Comparison of ENCODE assay signal across 11 mouse cellular contexts in the genomic region with DNA sequence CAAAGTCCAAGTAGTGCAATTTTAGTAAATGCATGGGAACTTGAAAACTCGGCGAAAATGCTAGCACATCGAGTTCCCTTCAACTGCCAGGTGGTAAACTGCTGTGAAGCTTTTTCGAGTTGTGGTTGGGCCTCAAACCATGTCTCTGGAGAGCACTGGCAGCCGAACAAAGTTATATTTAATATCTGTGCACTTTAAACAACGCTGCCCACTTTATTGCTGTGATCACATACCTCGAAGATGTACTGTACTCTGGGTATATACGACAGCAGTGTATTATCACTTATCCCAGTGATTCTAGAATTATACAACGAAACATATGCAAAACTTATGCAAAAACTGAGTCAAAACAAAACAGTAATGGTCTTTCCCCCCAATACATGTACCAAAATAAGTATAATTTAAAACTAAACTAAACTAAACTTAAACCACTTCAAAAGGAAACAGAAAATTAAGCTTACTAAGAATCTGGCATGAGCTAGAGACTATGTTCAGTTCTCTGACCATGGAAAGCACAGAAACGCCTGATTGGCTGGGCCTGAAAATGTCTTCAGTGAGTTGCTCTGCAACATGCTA. TPM values are rescaled to one million over a fixed set of nuclear protein-coding genes. Genes with fewer than 3 reads are reported as not detected.
A peak's percentile ranks its signal among the peaks of the same experiment; 100 is the strongest.
DNase-seq lines count a peak whose midpoint lies in the region; ATAC-seq and TF ChIP-seq lines count a peak whose summit lies in the region.
"Had no signal": no experiment of that assay in that cellular context is flagged by ENCODE, and none has a peak within 500 bp of the region (broad histone marks: within the 10 kb centered on the region; RNA-seq: fewer than 3 reads in every experiment).

No protein-coding gene starts in this region.

- no peaks in the 10 kb centered on the region for H3K27me3 ChIP-seq in heart, embryonic 16.5 days (ENCODE audit: control insufficient read depth, insufficient read depth, low read length)
- H3K27me3 ChIP-seq in liver, embryonic 16.5 days (ENCODE audit: control insufficient read depth, insufficient read depth, low read depth, low read length), result no peaks in the 10 kb centered on the region
- no peaks in the 10 kb centered on the region for H3K27me3 ChIP-seq in cerebellum, adult 2 months (ENCODE audit: control insufficient read depth, insufficient read depth, low read length)

- peak overlapping the region; percentile 1; the same call in 1 of the 2 replicates for H3K4me2 ChIP-seq in heart, embryonic 16.5 days (ENCODE audit: low read depth, low read length)
- H3K4me2 ChIP-seq in liver, embryonic 16.5 days (ENCODE audit: low read depth, low read length), result no peak overlapping the region

- H3K4me1 ChIP-seq in heart, embryonic 16.5 days (ENCODE audit: control insufficient read depth, insufficient read depth, low read length), result peaks cover 10% of the 10 kb centered on the region
- H3K4me1 ChIP-seq in liver, embryonic 16.5 days (ENCODE audit: control insufficient read depth, low read depth, low read length), result peaks cover 7% of the 10 kb centered on the region
- peaks cover 2% of the 10 kb centered on the region; the same call in 1 of the 2 replicates for H3K4me1 ChIP-seq in cerebellum, adult 2 months (ENCODE audit: control insufficient read depth, insufficient read depth, low read length)

- intact Hi-C loops in heart, postnatal 14 days (cut with DNase I), result no loop called here

- no peaks in the 10 kb centered on the region for H3K36me3 ChIP-seq in heart, embryonic 16.5 days (ENCODE audit: control insufficient read depth, insufficient read depth)
- no peaks in the 10 kb centered on the region for H3K36me3 ChIP-seq in liver, embryonic 16.5 days (ENCODE audit: control insufficient read depth, insufficient read depth)

- no peak overlapping the region for H3K9ac ChIP-seq in heart, embryonic 16.5 days (ENCODE audit: low read length)
- peak overlapping the region; percentile 20; the same call in 1 of the 2 replicates for H3K9ac ChIP-seq in liver, embryonic 16.5 days (ENCODE audit: low read depth, low read length)

- H3K9me3 ChIP-seq in heart, embryonic 16.5 days (replicated peaks; ENCODE audit: control insufficient read depth, low read length), result no peaks in the 10 kb centered on the region
- no peaks in the 10 kb centered on the region for H3K9me3 ChIP-seq in liver, embryonic 16.5 days (replicated peaks; ENCODE audit: control insufficient read depth, low read length)

- peak overlapping the region; percentile 34 for H3K27ac ChIP-seq in heart, embryonic 16.5 days (ENCODE audit: low read length)
- H3K27ac ChIP-seq in liver, embryonic 16.5 days (ENCODE audit: low read length), result peak overlapping the region; percentile 37; the same call in 1 of the 2 replicates
- H3K27ac ChIP-seq in cerebellum, adult 2 months (ENCODE audit: insufficient read depth, low read length), result no peak overlapping the region

- no peak overlapping the region for H3K4me3 ChIP-seq in heart, embryonic 16.5 days (ENCODE audit: low read length)
- no peak overlapping the region for H3K4me3 ChIP-seq in liver, embryonic 16.5 days (ENCODE audit: low read depth, low read length)
- H3K4me3 ChIP-seq in cerebellum, adult 2 months (replicated peaks; ENCODE audit: insufficient read depth, low read depth, low read length), result no peak overlapping the region

- 37% methylated on average over 10 of the region's 10 CpGs for WGBS in heart, embryonic 16.5 days
- 22% methylated on average over 10 of the region's 10 CpGs for WGBS in liver, embryonic 16.5 days (ENCODE audit: insufficient replicate concordance)
- WGBS in cerebellum, adult 2 months, result 42% methylated on average over 10 of the region's 10 CpGs

- DNase-seq in heart, postnatal 14 days, result no peak
- DNase-seq in right cerebral cortex, adult 2 months (ENCODE audit: low spot score in 2 of 2), result peak; percentile 11 to 16
- DNase-seq in right cerebral cortex, postnatal 14 days, result no peak
- DNase-seq in retina, embryonic 14.5 days (ENCODE audit: low spot score), result no peak
- DNase-seq in neural tube, embryonic 10.5 days (ENCODE audit: extremely low spot score, low spot score), result no peak
- DNase-seq in cerebellum, adult 2 months, result no peak
- DNase-seq: layer of hippocampus, adult 9-11 months; lung, postnatal 14 days had no signal

- no peak for TF ChIP-seq CTCF in cerebellum, adult 2 months (IDR thresholded peaks at IDR 0.05; ENCODE audit: borderline replicate concordance, insufficient read depth, low read depth, low read length)

- ATAC-seq in heart, embryonic 16.5 days (replicated peaks; ENCODE audit: extremely low read depth, insufficient read depth, low FRiP score), result no peak
- ATAC-seq in liver, embryonic 16.5 days (ENCODE audit: low read depth), result no peak
- ATAC-seq: intestine, postnatal 0 days had no signal

- TF ChIP-seq POLR2A in cerebellum, adult 2 months (IDR thresholded peaks at IDR 0.05; ENCODE audit: borderline replicate concordance, insufficient read depth, low read length), result no peak

RNA-seq across cellular contexts. Expression of a gene that starts 15.6 kb away (rescaled TPM):
- 4.2 and 4.4 TPM in 2 replicates for polyA plus RNA-seq in heart, embryonic 16.5 days (2015; fragmentation: Nextera tagmentation; extraction: Ambion mirVana)
- total RNA-seq in heart, postnatal 14 days (2021), result 10 to 100 TPM; 13.4 to 17.9 TPM
- 1.6 and 2.1 TPM in 2 replicates for polyA plus RNA-seq in liver, embryonic 16.5 days (2015; fragmentation: Nextera tagmentation; extraction: Ambion mirVana)
- 22.9 and 25.0 TPM in 2 replicates for polyA plus RNA-seq in cerebellum, adult 2 months (2012; rRNA removed)

Comparison
In these comparisons a context has a peak if more than half of its experiments do, and no peak if none do; other contexts are left out.
1. DNase-seq: peak in right cerebral cortex, adult 2 months (2 of 2); none in heart, postnatal 14 days (0 of 2), right cerebral cortex, postnatal 14 days (single experiment), retina, embryonic 14.5 days (single experiment), neural tube, embryonic 10.5 days (single experiment) and cerebellum, adult 2 months (0 of 2).